20 mouse cellular contexts compared by ENCODE assay signal in genomic region chr15:51677266-51677665, GRCm38 (mm10).
DNase-seq lines count a peak whose midpoint lies in the region; ATAC-seq and TF ChIP-seq lines count a peak whose summit lies in the region.
"Had no signal": no experiment of that assay in that cellular context is flagged by ENCODE, and none has a peak within 500 bp of the region (broad histone marks: within the 10 kb centered on the region; RNA-seq: fewer than 3 reads in every experiment).

No protein-coding gene starts in this region.

- peak; percentile 25 to 39 for DNase-seq in cerebellum, postnatal 10 days
- no peak for DNase-seq in cerebellum, adult 8-10 months
- peak; percentile 12 for DNase-seq in midbrain, postnatal 0 days (ENCODE audit: low spot score)
- DNase-seq in natural killer cell, adult 2 months (ENCODE audit: low spot score in 2 of 2) = no peak
- DNase-seq: adrenal gland, adult 8-10 months; cerebellum, adult 18-20 months; kidney, postnatal 25 days; liver; lung, adult 2 months; midbrain, embryonic 14.5 days; spleen, adult 18-20 months; thymus, adult 2 months had no signal

- H3K4me2 ChIP-seq in intestine, postnatal 0 days (replicated peaks; ENCODE audit: low read depth) = no peak overlapping the region
- H3K4me2 ChIP-seq in intestine, embryonic 15.5 days (replicated peaks) = no peak overlapping the region
- H3K4me2 ChIP-seq in midbrain, postnatal 0 days (ENCODE audit: low read depth, low read length, poor library complexity, severe bottlenecking) = no peak overlapping the region
- H3K4me2 ChIP-seq in midbrain, embryonic 15.5 days = no peak overlapping the region
- H3K4me2 ChIP-seq: forebrain, embryonic 12.5 days; heart, embryonic 15.5 days had no signal

- peak; percentile 39; the same call in 1 of the 2 replicates for TF ChIP-seq CTCF in intestine, postnatal 0 days (IDR thresholded peaks at IDR 0.05; ENCODE audit: low read depth)
- TF ChIP-seq CTCF in midbrain, postnatal 0 days (IDR thresholded peaks at IDR 0.05) = peak; percentile 47
- 0 out of 2 replicates have a peak, but pooled peaks have one; percentile 7 for TF ChIP-seq CTCF in cortical plate, adult 2 months (IDR thresholded peaks at IDR 0.05; ENCODE audit: extremely low read depth, insufficient read depth, low read length)

- H3K4me1 ChIP-seq in intestine, postnatal 0 days (replicated peaks; ENCODE audit: control insufficient read depth, insufficient read depth, low read length) = no peaks in the 10 kb centered on the region
- H3K4me1 ChIP-seq in intestine, embryonic 15.5 days (replicated peaks) = no peaks in the 10 kb centered on the region
- H3K4me1 ChIP-seq in midbrain, postnatal 0 days (ENCODE audit: insufficient read depth, low read length) = no peaks in the 10 kb centered on the region
- H3K4me1 ChIP-seq in midbrain, embryonic 15.5 days = no peaks in the 10 kb centered on the region
- H3K4me1 ChIP-seq in cortical plate, adult 2 months (ENCODE audit: control insufficient read depth, insufficient read depth, low read length) = no peaks in the 10 kb centered on the region
- H3K4me1 ChIP-seq: forebrain, embryonic 12.5 days had no signal

- no peak overlapping the region for H3K27ac ChIP-seq in intestine, postnatal 0 days (ENCODE audit: low read depth, low read length)
- H3K27ac ChIP-seq in intestine, embryonic 15.5 days = no peak overlapping the region
- H3K27ac ChIP-seq in midbrain, postnatal 0 days (ENCODE audit: low read depth, low read length) = no peak overlapping the region
- no peak overlapping the region for H3K27ac ChIP-seq in midbrain, embryonic 15.5 days
- H3K27ac ChIP-seq in cortical plate, adult 2 months (ENCODE audit: insufficient read depth, low read length) = no peak overlapping the region
- H3K27ac ChIP-seq: forebrain, embryonic 12.5 days; heart, embryonic 15.5 days had no signal

- H3K4me3 ChIP-seq in intestine, postnatal 0 days (ENCODE audit: low read depth, low read length) = no peak overlapping the region
- no peak overlapping the region for H3K4me3 ChIP-seq in intestine, embryonic 15.5 days (replicated peaks)
- H3K4me3 ChIP-seq in midbrain, postnatal 0 days (ENCODE audit: low read depth, low read length) = no peak overlapping the region
- no peak overlapping the region for H3K4me3 ChIP-seq in midbrain, embryonic 15.5 days
- H3K4me3 ChIP-seq in cortical plate, adult 2 months (ENCODE audit: insufficient read depth, low read length) = no peak overlapping the region
- H3K4me3 ChIP-seq: forebrain, embryonic 12.5 days; heart, embryonic 15.5 days had no signal

- H3K9me3 ChIP-seq in intestine, postnatal 0 days (ENCODE audit: control insufficient read depth) = no peaks in the 10 kb centered on the region
- H3K9me3 ChIP-seq in intestine, embryonic 15.5 days = no peaks in the 10 kb centered on the region
- H3K9me3 ChIP-seq in midbrain, postnatal 0 days (ENCODE audit: low read length) = no peaks in the 10 kb centered on the region
- H3K9me3 ChIP-seq in midbrain, embryonic 15.5 days = no peaks in the 10 kb centered on the region
- H3K9me3 ChIP-seq: forebrain, embryonic 12.5 days; G1E; heart, embryonic 15.5 days had no signal

- ATAC-seq in intestine, postnatal 0 days = no peak
- no peak for ATAC-seq in intestine, embryonic 15.5 days
- no peak for ATAC-seq in midbrain, postnatal 0 days (ENCODE audit: low FRiP score)
- ATAC-seq in midbrain, embryonic 15.5 days (replicated peaks) = no peak
- ATAC-seq: intestine, embryonic 16.5 days had no signal

- 68% methylated on average over 4 of the region's 4 CpGs for WGBS in intestine, postnatal 0 days
- WGBS in intestine, embryonic 15.5 days = 78% methylated on average over 4 of the region's 4 CpGs
- 83% methylated on average over 4 of the region's 4 CpGs for WGBS in midbrain, postnatal 0 days
- whole genome bisulfite sequencing in midbrain, embryonic 15.5 days = 90% methylated on average over 4 of the region's 4 CpGs

- no peaks in the 10 kb centered on the region for H3K27me3 ChIP-seq in intestine, postnatal 0 days (replicated peaks; ENCODE audit: control insufficient read depth, insufficient read depth, low read length)
- H3K27me3 ChIP-seq in intestine, embryonic 15.5 days (replicated peaks) = no peaks in the 10 kb centered on the region
- no peaks in the 10 kb centered on the region for H3K27me3 ChIP-seq in midbrain, postnatal 0 days (ENCODE audit: insufficient read depth, low read length)
- H3K27me3 ChIP-seq in midbrain, embryonic 15.5 days (replicated peaks) = no peaks in the 10 kb centered on the region
- H3K27me3 ChIP-seq: heart, embryonic 15.5 days had no signal

- no peak overlapping the region for H3K9ac ChIP-seq in intestine, postnatal 0 days (ENCODE audit: low read depth, low read length)
- no peak overlapping the region for H3K9ac ChIP-seq in intestine, embryonic 15.5 days
- no peak overlapping the region for H3K9ac ChIP-seq in midbrain, postnatal 0 days (replicated peaks; ENCODE audit: low read length, poor library complexity, severe bottlenecking)
- H3K9ac ChIP-seq in midbrain, embryonic 15.5 days = no peak overlapping the region
- H3K9ac ChIP-seq: forebrain, embryonic 12.5 days; heart, embryonic 15.5 days had no signal

- H3K36me3 ChIP-seq in intestine, postnatal 0 days (ENCODE audit: control insufficient read depth, insufficient read depth) = no peaks in the 10 kb centered on the region
- H3K36me3 ChIP-seq in intestine, embryonic 15.5 days = no peaks in the 10 kb centered on the region
- H3K36me3 ChIP-seq in midbrain, postnatal 0 days (ENCODE audit: insufficient read depth, low read length) = no peaks in the 10 kb centered on the region
- H3K36me3 ChIP-seq in midbrain, embryonic 15.5 days (replicated peaks) = no peaks in the 10 kb centered on the region
- H3K36me3 ChIP-seq: forebrain, embryonic 12.5 days; G1E; heart, embryonic 15.5 days had no signal

- no peak for TF ChIP-seq POLR2A in cortical plate, adult 2 months (IDR thresholded peaks at IDR 0.05; ENCODE audit: extremely low read depth, insufficient read depth, low read length)

Comparison
In these comparisons a context has a peak if more than half of its experiments do, and no peak if none do; other contexts are left out.
1. DNase-seq: peak in cerebellum, postnatal 10 days (2 of 2) and midbrain, postnatal 0 days (single experiment); none in cerebellum, adult 8-10 months (single experiment) and natural killer cell, adult 2 months (0 of 2).
2. Peak in every context shown above with its lines, with median percentiles within 50 percentile points of each other: CTCF ChIP-seq.